Mouse (Mus musculus): ENCODE data around the gene Nras.
A peak's percentile ranks its signal among the peaks of the same experiment; 100 is the strongest.

The Nras gene

DNA sequence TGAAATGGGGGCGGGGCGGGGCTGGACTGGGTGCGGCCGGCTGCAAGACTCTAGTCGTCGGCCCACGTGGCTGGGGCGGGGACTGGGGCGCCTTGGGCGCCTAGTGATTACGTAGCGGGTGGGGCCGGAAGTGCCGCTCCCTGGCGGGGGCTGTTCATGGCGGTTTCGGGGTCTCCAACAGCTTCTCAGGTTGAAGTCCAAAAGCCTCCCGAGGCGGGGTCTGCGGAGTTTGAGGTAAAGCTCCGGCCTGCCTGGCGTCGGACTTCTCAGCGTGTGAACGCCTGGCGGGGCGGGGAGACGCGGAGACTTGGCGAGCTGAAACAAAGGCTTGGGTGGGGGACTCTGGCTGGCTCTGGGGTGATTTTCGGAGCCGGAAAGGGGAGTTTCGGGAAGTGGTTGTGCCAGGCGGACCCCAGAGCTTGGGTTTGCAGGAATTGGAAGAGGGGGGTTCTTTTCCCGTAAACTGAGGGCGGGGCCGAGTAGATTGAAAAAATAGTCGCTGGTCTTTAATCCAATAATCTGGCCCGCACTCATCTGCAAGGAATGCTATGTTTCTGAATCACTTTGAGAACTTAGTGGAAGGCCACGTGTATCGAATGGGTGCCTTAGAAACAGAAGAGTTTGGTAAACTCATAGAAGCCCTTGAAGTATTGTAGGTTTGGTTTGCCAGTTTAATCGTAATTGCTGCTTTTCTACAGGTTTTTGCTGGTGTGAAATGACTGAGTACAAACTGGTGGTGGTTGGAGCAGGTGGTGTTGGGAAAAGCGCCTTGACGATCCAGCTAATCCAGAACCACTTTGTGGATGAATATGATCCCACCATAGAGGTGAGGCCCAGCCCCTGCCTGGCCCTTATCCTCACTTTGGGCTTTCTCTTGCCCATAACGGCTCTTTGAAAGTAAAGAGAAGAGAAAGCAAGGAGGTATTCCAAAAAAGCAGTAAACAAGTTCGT is at the start of gene Nras:
Gene Nras, plus strand, starts transcription at position 79 of the 951 bp plus-strand sequence.
- DNase-seq: peak; percentile 96

DNA sequence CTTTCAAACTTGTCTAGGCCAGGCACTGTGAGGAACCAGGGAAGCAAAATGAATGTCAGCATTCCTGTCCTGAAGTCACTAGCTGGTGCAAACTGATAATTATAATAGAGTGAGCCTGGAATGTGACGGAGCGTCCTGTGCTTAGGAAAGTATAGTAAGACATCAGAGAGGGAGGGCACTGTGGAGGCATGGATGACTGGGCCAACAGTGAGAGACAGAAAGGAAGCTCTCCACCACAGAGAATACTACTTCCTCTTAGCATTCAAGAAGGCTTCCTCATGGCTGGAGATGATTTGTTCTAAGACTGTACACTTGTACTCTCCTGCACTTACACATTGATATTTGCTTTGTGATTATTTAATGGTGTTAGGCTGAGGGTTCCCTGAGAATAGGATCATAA is 40.7 kb upstream of the Nras start:
- DNase-seq: no peak

DNA sequence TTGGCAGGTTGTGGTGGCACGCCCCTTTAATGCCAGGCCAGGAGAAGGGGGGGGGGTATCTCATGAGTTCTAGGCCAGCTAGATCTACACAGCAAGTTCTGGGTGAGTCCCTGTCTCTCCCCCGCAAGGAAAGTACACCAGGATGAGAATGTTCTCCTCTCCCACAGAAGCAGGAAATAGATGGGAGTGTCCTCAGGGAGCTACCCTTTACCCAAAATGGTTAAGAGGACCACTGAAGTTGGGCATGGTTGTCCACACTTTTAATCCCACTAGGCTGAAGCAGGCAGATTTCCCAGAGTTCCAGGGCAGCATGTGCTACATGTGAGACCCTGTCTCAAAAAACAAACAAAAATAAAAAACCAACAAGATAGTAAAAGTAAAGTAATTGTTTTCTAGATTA is 38.6 kb upstream of the Nras start:
- no peak for DNase-seq

DNA sequence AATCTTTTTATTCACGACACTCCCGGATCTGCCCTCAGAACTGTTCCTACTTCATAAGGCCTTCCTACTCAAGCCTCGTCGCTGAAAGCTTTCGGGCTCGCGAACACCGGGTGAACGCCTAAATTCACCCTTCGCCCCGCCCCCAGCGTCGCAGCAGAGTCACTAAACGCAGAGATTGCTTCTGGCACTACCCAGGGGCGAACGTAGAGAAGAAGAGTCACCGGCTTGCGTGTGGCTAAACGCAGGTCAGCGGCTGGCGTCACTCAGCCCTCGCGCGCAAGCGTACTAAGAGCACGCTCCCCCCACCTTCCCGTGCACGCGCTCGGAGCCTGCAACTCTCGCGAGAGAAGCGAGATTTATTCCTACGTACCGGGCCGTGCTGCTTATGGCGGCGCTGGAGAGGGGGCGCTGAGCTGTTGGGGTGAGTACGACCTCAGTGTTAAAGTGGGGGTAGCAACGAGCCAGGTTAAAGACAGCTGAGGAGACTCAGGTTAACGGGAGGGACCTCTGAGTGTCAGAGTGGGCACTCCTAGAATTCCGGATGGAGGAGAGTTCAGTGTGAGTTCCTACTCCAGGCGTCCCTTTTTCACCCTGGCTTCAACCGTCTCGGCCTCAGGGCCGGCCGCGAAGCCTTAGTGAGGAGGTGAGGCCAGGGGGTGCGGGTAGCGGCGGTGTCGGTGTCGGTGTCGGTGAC is 37.7 kb upstream of the Nras start, which contains the start of gene Csde1:
Gene Csde1, plus strand, starts transcription at position 178 of the 694 bp plus-strand sequence.
- DNase-seq: peak; percentile 97 to 99

DNA sequence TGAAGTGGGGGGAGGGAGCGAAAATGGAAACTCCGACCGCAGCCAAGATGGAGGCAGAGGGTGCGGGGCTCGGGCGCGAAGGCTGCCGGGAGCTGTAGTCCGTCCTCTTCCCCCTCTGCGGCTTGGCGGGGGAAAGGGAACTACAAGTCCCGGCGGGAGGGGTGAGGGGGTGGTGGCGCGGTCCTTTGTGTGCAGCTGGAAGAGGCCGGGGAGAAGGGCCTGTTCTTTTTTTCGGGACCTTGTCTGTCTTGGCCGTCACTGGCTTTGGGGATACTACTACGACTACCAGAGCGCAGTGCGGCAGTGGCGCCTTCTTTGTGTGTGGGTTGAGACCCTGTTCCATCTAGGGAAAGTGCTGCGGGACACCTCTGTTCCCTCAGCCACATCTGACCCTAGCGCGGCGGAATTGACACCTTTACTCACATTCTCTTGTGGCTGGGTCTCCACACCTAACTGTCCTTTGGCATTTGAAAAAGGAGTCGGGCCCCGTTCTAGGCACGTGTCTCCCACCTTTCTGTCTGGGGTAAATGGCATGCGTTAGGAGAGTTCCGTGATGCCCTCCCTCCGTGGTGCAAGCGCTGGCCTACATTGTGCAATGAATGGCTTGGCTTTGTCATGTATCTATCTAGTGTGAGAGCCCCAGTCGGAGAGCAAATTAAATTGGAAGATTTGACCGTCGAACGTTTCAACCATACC is 37.0 kb upstream of the Nras start:
- peak; percentile 88 to 89 for DNase-seq

DNA sequence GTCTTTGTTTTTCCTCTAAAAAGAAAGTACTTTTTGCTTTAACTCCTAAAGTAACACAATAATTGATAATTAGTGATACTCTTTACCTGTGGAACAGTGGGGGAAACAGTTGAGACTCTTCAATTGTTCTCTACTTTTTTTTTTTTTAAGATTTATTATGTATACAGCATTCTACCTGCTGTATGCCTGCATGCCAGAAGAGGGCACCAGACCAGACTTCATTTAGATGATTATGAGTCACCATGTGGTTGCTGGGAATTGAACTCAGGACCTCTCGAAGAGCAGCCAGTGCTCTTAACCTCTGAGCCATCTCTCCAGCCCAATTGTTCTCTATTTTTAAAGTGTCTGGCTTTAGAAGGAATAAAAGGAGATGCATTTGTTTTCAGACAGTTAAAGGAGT is 31.9 kb upstream of the Nras start:
- no peak for DNase-seq

DNA sequence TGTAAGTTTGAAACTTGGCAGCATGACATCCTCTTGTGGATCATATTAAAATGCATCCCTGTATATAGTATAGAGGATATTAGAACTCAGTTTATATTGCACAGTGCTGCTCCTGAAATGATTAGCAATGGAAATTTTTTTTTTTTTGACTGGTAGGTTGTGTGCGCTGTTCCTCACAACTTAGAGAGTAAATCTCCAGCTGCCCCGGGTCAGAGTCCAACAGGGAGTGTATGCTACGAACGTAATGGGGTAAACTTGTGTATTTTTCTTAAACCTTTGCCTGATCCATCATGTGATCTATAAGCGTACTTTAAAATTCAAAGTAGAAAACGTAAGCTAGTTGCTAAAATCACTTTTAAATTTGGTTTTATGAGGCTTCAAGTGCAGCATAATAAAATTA is 17.8 kb upstream of the Nras start:
- DNase-seq: no peak

DNA sequence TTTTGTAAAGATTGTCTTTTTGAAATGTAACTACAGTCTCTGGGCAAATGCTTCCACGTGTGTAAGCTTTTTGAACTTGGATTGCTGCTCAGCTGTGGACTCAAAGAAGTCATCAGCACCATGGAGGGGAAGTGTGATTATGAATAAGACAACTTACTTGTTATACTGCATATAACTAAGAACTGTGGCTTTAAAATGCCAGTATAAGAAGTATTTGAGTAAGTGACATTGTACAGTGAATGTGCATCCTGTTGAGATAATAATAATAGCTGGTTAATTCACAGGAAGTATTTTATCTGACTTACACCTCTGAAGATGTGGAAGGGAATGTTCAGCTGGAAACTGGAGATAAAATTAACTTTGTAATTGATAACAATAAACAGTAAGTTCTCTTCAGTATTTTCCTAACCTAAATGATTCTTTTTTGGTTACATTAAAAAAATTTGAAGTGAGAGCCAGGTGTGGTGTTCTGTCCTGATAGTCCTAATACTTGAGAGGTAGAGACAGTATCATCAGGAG is 17.2 kb upstream of the Nras start:
- DNase-seq: no peak

DNA sequence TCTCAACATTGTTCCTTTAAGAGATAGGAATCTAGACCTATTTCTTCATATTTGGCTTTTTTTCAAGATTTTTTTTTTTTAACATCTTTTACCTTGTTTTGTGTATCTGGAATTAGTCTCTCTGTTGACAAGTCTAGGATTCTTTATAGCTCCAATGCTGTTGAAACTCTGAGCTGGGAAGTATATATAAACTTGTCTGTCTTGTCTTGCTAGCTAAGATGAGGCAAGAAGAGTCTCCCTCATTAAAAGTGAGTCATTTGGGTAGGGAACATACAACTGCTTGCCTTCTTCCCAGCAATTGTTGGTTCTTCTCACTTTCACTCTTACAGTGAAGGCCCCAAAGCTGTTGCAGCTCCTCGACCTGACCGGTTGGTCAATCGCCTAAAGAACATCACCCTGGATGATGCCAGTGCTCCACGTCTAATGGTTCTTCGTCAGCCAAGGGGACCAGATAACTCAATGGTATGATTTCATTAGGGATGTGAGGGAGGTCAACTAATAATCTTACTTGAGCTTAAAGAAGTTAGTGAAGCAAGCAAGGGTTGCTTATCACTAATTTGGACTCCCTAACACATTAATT is 2.0 kb upstream of the Nras start:
- no peak for DNase-seq

DNA sequence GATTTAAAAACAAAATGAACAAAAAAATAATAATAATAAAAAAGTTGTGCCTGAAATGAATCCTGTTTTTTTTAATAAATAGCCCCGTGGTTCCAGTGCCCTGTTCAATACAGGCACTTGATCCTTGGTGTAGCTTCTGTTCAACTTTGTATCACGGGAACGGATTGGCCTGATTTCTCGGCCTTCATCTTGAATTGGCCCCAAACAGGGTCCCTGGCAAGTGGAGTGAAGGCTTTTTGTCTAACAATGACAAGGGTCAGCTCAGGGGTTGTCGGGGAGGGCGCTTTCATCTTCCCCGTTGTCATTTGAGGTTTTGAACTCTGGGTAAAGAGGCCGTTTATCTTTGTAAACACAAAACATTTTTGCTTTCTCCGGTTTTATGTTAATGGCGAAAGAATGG is 333 bp upstream of the Nras start:
- DNase-seq: no peak

DNA sequence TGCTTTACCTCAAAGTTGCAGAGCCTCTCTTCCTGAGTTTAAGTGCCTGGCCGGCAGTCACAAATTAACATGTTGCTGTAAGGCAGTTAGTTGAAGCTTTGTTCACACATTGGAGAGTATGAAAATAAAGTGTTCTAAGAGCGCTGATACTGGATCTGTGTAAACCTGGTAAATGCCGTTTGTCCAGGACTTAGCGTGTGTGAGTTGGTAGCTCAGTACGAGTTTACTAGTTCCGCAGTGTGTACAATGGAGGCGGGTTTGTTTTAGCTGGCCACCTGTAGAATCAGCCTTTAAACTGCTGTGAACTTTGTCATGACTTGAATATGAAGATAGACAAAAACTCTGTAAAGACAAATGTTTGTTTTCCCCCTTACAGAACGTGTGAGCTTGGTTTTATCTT is 8.8 kb downstream of the Nras start:
- DNase-seq: no peak

DNA sequence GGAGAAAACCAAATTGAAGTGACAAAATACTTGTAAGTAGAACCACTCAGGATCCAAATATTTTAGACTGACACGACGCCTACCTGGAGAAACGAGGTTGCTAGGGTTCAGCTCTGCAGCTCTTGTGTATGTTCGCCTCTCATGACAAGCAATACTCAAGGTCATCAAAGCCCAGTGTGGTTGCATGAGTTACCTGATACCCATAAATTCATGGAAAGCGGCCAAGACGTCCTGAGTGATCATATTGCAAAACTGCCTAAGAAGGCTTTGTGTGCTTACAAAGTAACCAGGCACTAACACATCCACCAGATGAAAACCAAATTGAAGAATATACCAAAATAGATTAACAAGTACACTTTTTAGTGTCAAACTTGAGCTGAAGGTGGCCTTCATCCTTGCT is 10.9 kb downstream of the Nras start:
- DNase-seq: peak in 1 of 2 experiments; percentile 7

DNA sequence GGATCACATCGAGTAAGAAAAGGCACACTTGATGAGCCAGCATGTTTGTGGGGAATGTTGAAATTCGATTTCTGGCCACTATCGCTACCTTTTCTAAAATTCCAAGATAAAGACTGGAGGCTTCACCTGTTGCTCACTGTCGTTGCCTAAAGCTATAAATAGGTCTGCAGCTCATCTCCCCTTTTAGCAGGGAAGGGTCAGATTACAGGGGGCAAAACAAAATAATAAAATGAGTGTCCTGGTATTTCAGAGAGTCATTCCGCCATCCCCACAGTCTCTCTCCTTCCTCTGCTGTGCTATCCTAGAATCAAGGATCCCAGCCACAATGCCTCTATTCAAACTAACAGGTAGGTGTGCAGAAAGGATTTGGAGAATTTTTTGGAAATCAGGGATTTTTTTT is 15.7 kb downstream of the Nras start, which contains the start of gene Ampd1:
Gene Ampd1, plus strand, starts transcription at position 244 of the 400 bp plus-strand sequence.
- no peak for DNase-seq

DNA sequence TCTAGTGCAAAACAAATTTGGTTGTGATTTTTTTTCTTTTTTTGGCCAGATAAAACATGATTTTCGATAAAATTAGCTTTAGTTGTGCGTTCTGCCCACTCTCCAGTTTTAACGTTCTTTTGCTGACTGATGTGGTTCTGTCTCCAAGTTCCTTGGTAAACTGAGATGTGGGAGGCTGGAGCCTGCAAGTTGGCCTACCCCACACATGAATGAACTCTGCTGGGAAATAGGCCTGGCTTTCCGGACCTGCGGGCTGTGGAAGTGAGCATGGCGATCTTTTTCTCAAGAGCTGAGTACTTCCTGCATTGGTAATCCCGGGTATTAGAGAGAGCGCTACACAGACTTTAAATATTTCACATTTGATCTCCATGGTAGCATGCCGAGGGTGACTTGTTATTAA is 17.8 kb downstream of the Nras start:
- DNase-seq: no peak

DNA sequence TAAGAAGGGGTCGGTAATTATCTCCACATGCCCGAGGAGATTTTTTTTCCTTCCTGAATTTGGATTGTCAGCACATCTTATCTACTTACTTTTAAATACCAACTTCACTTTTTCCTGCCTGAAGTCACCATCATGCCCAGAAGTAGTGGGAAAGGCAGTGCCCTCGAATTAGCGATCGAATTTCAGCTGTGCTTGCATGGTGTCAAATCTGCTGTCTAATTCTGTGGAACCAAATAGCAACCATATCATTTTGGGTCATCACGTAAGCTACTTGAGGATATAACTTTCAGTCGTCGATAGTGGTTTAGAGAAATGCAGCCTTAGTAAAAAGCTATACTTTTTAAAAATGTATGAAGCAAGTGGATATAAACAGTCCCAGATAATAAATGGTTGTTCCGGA is 18.4 kb downstream of the Nras start:
- DNase-seq: no peak

DNA sequence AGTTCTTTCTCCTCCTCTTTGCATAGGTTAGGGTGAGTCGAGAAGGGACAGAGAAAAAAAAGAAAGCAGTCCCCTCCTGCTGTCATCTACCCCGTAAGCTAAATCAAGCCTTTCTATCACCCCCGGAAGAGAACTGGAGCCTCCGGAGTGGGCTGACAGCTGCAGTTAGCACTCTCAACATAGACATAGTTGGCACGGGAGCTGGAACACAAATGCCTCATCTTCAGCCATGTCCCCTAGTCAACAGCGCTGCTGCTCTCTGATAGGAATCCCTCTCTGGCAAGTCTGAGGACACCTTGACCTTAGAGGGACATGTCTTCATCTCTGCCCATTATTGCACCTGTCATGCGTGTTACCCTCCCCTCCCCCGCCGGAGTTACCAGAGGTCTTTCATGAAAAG is 21.2 kb downstream of the Nras start:
- DNase-seq: no peak

DNA sequence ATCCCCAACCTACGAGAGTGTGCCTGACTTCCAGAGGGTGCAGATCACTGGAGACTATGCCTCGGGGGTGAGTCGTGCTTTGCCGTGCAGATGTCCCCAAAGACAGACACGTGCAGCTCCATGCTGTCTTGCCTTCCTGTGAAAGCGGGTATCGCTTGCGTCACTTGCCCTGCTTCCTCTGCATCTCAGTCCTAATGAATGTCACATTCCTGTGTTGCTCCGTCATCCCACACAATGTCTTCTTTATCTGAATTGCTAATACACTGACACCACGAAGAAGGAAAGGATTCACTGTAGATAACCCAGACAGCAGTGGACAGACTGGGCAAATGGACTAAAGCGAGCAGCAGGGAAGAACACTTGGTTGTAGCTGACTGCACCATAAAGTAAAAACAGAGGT is 23.0 kb downstream of the Nras start:
- no peak for DNase-seq

DNA sequence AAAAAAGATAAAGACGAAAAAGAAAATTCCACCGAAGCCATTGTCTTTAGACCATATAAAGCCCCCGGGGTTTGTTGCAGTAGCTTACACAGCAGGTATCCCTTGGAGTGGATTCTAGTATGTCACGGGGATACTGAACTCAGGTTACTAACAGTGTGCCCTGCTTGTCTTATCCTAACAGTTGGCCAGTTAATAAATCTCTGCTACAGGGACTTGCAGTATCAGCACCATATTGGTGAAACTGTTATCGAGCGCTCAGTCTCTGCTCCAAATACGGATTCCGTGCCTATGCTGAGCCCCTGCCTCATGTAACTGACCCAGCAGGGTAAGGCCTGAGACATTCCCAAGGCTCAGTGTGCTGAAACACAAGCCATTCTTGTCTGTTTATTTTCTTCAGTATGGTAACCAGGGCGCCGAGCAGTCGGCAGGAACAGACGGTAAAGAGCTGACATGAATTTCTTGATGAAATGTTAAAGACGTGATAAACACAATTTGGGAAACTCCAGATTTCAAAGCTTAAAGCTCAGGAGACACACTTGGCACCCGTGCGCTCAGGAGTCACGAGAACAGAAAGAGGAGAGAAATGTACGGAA is 23.9 kb downstream of the Nras start:
- DNase-seq: no peak

DNA sequence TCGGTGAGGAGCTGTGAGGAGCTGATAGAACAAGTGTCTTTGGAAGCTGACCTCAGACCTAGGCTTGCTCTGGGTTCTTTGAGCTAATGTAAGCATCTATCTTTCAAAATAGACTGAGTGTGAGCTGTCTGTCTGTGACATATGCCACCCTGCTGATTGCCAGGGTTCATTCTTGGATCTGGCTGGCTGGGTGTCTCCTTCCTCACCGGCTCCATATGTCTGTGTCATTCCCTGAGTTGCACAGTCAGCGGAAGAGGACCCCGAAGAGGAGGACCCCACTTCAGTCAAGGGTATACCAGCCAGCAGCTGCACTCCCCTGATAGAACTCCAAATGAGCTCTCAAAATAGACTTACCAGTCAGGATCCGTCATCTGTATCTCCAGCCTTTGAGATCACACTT is 24.7 kb downstream of the Nras start:
- no peak for DNase-seq

DNA sequence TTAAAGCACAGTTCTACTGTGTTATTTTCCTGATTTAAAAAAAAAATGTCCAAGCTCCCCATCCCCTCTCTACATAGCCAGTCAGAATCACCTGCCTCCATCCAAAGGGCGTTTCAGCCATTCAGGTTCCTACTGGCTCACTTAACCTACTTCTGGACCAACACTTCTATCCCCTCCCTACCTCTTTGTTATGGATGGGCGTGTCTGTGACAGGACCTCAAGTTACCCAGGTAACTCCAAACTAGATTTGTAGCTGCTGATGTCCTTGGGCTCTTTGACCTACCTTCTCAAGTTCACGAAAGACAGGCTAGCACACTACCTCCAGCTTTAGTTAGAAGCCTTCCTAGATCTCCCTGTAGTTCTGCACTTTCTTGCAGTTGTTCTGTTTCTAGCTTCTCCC is 27.9 kb downstream of the Nras start:
- DNase-seq: no peak

DNA sequence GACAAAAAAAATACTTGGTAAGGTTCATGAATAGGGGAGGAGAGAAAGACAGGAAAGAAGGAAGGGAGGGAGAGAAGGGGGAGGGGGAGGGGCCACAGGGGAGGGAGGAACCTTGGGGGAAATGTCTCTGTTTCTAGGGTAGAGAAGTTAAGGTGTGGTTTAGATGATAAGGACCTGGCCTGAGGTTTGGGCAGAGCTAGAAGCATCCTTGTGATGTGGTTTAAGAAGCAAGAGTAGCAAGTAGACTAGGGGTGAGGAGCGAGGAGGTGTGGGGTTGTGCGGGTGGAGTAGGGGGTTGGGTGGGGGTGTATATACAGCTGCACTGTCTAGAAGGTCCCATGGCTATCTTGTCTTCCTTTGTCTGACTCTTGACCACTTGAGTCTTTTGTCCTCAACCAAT is 33.7 kb downstream of the Nras start:
- no peak for DNase-seq

DNA sequence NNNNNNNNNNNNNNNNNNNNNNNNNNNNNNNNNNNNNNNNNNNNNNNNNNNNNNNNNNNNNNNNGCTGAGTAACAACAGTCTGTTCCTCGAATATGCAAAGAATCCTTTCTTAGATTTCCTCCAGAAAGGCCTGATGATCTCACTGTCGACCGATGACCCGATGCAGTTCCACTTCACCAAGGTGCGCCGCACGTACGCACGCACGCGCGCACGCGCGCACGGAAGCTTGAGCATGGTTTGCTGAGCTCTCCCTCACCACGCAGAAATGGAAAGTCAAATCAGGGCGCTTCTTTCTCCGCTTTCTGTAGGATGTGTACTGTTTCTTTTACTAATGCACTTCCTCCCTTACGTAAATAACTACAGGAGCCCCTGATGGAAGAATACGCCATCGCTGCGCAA is 40.6 kb downstream of the Nras start:
- no peak for DNase-seq
